Mouse (Mus musculus) heart, postnatal 4 days (tissue): ENCODE results near the gene Sh3gl2. TPM values are rescaled to one million over a fixed set of nuclear protein-coding genes. Genes with fewer than 3 reads are reported as not detected.

Source experiments
- DNase-seq: peaks from one replicate; pipeline ENCODE4 v3.0.0; 2021
- total RNA-seq, 2 experiments: library from RNA; stranded (reverse); gene quantifications; 2 replicates each; pipeline ENCODE4 v1.2.3; 2021

Sh3gl2 gene
- total RNA-seq, 2 experiments from 2014 or later: 1.1 to 1.7 TPM

GRCm38 (mm10) chr4:85305912-85306573 is 101.1 kb downstream of the Sh3gl2 start:
- DNase-seq: no peak

- no peak for DNase-seq
Observed at GRCm38 (mm10) chr4:85319092-85319491, 114.2 kb downstream of the Sh3gl2 start.

- DNase-seq: no peak
Observed at GRCm38 (mm10) chr4:85325454-85325853, 120.5 kb downstream of the Sh3gl2 start.

GRCm38 (mm10) chr4:85326052-85326451 is 121.1 kb downstream of the Sh3gl2 start:
- DNase-seq: no peak

GRCm38 (mm10) chr4:85334688-85335200 is 129.8 kb downstream of the Sh3gl2 start:
- no peak for DNase-seq

GRCm38 (mm10) chr4:85336356-85336755 is 131.4 kb downstream of the Sh3gl2 start:
- no peak for DNase-seq

GRCm38 (mm10) chr4:85339126-85339525 is 134.2 kb downstream of the Sh3gl2 start:
- no peak for DNase-seq

GRCm38 (mm10) chr4:85340686-85341085 is 135.8 kb downstream of the Sh3gl2 start:
- DNase-seq: no peak

- no peak for DNase-seq
Observed at GRCm38 (mm10) chr4:85345911-85346310, 141.0 kb downstream of the Sh3gl2 start.

- DNase-seq: no peak
Observed at GRCm38 (mm10) chr4:85348079-85348643, 143.2 kb downstream of the Sh3gl2 start.

GRCm38 (mm10) chr4:85362661-85363060 is 157.7 kb downstream of the Sh3gl2 start:
- no peak for DNase-seq

- DNase-seq: no peak
Observed at GRCm38 (mm10) chr4:85363205-85363604, 158.3 kb downstream of the Sh3gl2 start.

GRCm38 (mm10) chr4:85371036-85371435 is 166.1 kb downstream of the Sh3gl2 start:
- DNase-seq: no peak

- DNase-seq: no peak
Observed at GRCm38 (mm10) chr4:85374801-85375200, 169.9 kb downstream of the Sh3gl2 start.

GRCm38 (mm10) chr4:85376187-85376586 is 171.3 kb downstream of the Sh3gl2 start:
- no peak for DNase-seq

- DNase-seq: no peak
Observed at GRCm38 (mm10) chr4:85376610-85377009, 171.7 kb downstream of the Sh3gl2 start.

- DNase-seq: no peak
Observed at GRCm38 (mm10) chr4:85385241-85385640, 180.3 kb downstream of the Sh3gl2 start.

- no peak for DNase-seq
Observed at GRCm38 (mm10) chr4:85387676-85388075, 182.8 kb downstream of the Sh3gl2 start.

- DNase-seq: no peak
Observed at GRCm38 (mm10) chr4:85391795-85392194, 186.9 kb downstream of the Sh3gl2 start.

GRCm38 (mm10) chr4:85398765-85399164 is 193.8 kb downstream of the Sh3gl2 start:
- no peak for DNase-seq

- DNase-seq: peak; percentile 80
Observed at GRCm38 (mm10) chr4:85402823-85403222, 197.9 kb downstream of the Sh3gl2 start.

GRCm38 (mm10) chr4:85404424-85405194 is 199.7 kb downstream of the Sh3gl2 start:
- peak; percentile 74 for DNase-seq

GRCm38 (mm10) chr4:85405276-85405675 is 200.3 kb downstream of the Sh3gl2 start:
- DNase-seq: no peak
